Mouse (Mus musculus): ENCODE data around the gene Slc15a5. TPM values are rescaled to one million over a fixed set of nuclear protein-coding genes. Genes with fewer than 3 reads are reported as not detected.

Gene Slc15a5
- total RNA-seq, 2 experiments from 2014 or later, result 0.99 TPM; not detected in 1

Other genes with a start within 250 kb of the Slc15a5 start
- gene Mgst1, start 60.4 kb upstream of the Slc15a5 start, total RNA-seq (2021), result 10 to 100 TPM in 1 of 2 experiments, 1 to 10 TPM in 1; 8.1 to 11.7 TPM